Mouse (Mus musculus): ENCODE data around the gene Lin7a. TPM values are rescaled to one million over a fixed set of nuclear protein-coding genes. Genes with fewer than 3 reads are reported as not detected.

The Lin7a gene
- total RNA-seq, 2 experiments from 2014 or later = 27.0 to 32.1 TPM

DNA sequence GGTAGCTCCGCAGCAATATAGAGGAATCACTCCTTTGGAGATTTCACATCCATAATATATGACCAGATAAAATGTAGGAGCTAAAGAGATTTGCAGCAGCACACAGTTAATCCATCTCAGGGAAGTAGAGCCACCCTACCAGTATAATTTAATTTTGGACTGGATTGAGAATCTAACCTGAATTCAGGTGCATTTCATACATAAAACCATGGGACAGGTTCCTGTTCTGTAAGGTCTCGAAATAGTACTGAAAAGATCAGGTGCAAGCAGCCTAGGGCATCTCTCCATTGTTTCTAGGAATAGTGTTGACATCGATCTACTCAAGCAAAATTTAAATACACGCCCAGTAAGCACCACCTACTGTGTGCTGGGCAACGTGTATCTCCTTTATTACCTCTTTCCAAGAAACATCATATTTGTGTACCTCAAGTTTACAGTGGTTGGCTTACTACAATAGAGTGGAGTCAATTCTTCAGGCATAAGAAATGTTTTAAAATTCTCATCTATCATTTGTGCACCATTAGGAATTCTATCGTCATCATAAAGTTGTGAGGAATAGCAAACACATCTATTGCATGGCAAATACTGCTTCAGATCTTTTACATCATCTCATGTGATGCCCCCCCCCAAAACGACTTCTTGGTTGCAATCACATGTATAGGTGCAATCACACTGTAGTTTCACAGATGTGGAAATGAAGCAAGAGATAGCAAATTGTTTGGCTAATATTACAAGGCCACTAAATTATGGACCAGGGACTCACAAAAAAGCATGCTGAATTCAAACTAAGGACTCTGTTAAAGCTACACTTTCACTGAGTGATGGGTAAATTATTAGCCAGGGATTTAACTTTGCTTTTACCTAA lies 20.9 kb upstream of the Lin7a start:
- no peak for DNase-seq (ENCODE audit: low spot score in 2 of 2)

DNA sequence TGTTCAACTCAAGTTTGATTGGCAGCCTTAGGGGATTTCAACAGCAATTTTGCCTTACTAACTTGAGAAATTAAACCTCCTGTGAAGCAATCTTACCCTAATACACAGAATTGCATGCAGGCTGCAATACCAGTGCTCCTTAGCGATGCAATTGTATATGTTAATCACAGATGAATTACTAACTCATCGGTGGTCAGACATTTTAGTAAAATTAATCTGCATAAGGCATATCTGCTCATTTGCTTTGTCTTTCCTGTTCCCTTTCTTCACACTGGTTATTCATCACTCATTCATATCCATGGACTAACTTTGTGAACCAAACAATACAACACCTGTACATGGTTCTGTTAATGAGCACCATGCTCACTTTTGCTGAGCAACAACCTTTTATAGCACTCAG lies 20.2 kb upstream of the Lin7a start:
- DNase-seq (ENCODE audit: low spot score in 2 of 2) = no peak

- no peak for DNase-seq (ENCODE audit: low spot score in 2 of 2)
These were observed 19.5 kb upstream of the Lin7a start for GRCm38 (mm10) chr10:107251801-107252502.

- DNase-seq (ENCODE audit: low spot score in 2 of 2) = no peak
These were observed 19.0 kb upstream of the Lin7a start for GRCm38 (mm10) chr10:107252503-107252815.

- no peak for DNase-seq (ENCODE audit: low spot score in 2 of 2)
These were observed 18.1 kb upstream of the Lin7a start for GRCm38 (mm10) chr10:107253191-107253965.

DNA sequence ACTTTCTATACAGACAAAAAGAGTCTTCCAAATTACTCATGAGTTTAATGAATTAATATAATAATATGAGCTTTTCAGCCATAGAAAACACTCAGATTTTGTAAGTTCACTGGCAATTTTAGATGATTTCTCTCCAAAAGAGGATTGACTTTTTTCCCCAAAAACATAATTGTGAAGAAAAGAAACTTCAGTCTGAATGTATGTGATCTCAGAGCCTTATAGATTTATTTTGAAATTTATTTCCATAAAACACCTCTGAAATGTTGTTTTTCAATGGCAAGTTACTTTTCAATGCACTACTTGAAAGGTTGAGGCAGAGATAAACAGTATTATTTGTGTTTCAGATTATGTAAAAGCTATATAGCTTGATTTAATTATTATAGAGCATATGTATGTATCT lies 16.8 kb upstream of the Lin7a start:
- no peak for DNase-seq (ENCODE audit: low spot score in 2 of 2)

- no peak for DNase-seq (ENCODE audit: low spot score in 2 of 2)
These were observed 16.0 kb upstream of the Lin7a start for GRCm38 (mm10) chr10:107255351-107256050.

DNA sequence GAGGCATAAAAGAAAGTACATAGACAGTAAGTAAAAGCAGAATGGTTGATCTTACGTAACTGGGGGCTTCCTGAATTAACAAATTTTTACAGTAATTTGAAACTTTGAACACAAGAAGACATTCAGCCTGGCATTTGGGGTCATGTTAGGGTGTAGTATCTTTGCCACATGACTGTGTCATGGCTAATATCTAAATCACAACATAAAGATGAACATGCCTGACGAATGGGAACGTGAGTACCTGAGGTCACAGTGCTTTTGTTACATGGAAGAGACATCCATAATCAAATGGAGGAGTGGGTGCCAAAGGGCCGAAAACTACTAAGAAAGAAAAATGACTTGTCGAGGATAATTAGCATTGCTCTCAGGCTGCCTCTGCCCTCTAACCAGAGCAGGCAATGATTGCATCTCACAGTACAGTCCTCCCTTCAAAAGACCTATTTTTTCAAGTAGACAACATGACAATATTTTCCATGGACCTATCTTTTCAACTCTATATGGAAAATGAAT lies 15.0 kb upstream of the Lin7a start:
- no peak for DNase-seq (ENCODE audit: low spot score in 2 of 2)

DNA sequence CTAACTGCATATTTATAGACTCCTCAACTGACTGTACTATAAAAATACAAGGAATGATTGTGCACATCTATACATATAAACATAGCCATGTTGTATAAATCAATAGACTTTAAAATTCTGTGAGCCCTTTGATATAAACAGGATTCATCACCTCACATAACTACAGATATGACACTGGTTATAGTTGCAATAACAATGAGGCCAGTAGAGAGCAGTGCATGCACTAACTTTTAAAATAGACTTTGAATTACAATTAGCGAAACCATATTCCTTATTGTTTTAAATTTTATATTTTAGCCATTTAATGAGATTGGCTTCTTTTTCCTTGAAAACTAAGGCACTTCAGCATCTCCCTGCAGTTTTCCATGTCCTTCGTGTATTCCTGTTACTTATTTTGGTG lies 11.1 kb upstream of the Lin7a start:
- DNase-seq (ENCODE audit: low spot score in 2 of 2) = no peak

DNA sequence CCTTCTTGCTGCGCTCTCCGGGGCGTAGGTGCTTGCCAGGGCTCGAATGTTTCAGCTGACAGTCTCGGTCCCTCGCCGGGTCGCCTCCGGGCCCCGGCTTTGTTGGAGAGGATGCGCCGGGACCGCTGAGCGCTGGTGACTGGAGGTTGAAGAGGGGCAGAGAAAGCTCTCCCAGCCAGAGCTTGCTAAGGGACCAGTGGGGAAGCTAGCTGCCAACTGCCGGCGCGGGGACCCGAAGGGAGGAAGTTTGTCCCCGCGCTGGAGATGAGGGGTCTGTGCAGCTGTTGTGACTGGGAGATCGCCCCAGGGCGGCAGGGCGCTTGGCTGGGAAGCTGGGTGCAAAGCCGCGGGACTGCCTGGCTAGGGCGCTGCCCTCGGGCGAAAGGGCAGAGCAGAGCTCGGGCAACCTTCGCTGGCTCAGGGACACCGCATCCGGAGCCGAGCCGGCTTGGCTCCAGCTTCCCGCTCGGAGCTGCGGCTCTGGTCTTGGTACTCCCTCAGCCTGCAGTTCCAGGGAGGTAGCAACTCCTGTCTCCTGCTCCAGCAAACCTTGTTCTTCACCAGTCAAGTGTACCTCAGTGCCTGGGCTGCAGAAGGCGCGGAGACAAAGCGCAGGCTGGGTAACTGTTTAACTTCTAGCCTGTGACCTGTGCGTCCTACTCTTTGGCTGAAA lies 781 bp downstream of the Lin7a start:
- DNase-seq (ENCODE audit: low spot score in 2 of 2) = peak; percentile 8 to 42

GRCm38 (mm10) chr10:107272804-107273145 lies 1.3 kb downstream of the Lin7a start:
- peak in 1 of 2 experiments; percentile 39 for DNase-seq (ENCODE audit: low spot score in 2 of 2)

DNA sequence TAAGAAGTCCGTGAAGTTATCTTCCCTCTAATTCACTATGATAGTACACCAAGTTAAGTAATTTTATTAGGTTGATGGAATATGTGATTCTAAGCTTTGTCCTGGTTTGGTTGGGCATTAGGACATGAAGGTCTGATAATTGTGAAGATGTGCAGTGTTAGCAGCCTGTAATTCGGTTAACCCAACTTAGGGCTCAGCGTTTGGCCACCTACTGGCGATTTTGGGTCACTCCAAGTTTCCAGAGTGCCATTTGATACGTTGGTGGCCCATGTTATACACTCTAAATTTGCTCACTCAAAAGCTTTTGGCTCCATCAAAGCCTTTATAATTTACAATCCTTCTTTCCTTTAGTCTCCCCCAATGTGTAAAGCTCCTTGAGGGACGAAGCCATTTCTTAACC lies 2.4 kb downstream of the Lin7a start:
- no peak for DNase-seq (ENCODE audit: low spot score in 2 of 2)

DNA sequence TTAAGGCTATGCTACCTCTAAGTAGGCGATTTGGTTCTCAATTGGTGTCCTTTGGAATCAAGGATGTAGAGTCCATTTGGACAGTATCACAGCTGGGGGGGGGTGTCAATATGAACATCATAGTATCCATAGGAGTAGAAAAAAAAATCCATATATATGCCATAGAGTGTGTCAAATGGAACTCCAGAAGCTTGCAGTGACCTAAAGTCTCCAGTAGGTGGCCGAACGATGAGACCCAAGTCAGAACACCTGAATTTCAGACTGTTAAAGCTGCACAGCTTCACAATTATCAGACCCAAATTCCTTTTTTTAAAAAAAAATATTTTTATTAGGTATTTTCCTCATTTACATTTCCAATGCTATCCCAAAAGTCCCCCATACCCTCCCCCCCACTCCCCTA lies 3.3 kb downstream of the Lin7a start:
- peak in 1 of 2 experiments; percentile 26 for DNase-seq (ENCODE audit: low spot score in 2 of 2)

GRCm38 (mm10) chr10:107276647-107277046 lies 5.2 kb downstream of the Lin7a start:
- DNase-seq (ENCODE audit: low spot score in 2 of 2) = no peak

GRCm38 (mm10) chr10:107293934-107294664 lies 22.6 kb downstream of the Lin7a start:
- no peak for DNase-seq (ENCODE audit: low spot score in 2 of 2)

- DNase-seq (ENCODE audit: low spot score in 2 of 2) = no peak
These were observed 29.2 kb downstream of the Lin7a start for GRCm38 (mm10) chr10:107300587-107301248.

- DNase-seq (ENCODE audit: low spot score in 2 of 2) = peak in 1 of 2 experiments; percentile 25
These were observed 39.5 kb downstream of the Lin7a start for GRCm38 (mm10) chr10:107310964-107311490.

DNA sequence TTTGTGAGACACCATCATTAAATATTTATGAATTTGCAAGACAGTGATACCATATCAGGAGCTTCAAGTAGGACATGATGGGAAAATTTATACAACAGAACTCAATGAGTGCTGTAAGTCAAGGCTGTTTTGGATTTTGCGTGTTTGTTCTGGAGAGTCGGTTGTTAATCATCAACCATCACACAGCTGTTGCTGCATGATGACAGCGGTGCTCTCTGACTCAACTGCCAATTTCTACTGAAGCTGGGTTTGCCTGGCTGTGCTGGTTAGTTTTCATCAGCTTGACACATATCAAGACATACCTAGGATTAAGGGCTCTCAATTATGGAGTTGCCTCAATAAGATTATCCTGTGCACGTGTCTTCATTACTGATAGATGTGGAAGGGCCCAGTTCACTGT lies 41.1 kb downstream of the Lin7a start:
- no peak for DNase-seq (ENCODE audit: low spot score in 2 of 2)

GRCm38 (mm10) chr10:107313395-107313794 lies 41.9 kb downstream of the Lin7a start:
- no peak for DNase-seq (ENCODE audit: low spot score in 2 of 2)
